Mouse (Mus musculus) mouse trophoblast stem cell (cell line): Measurements from ENCODE around the gene Rbfox3.

Experiments used
- in situ Hi-C, 2 experiments: fragments of 300-500 bp; cut with MseI, MboI; formaldehyde crosslinking; loops; 2 replicates in 1 of 2; 3 replicates in 1 of 2; pipeline ENCODE4 v1.15.1; 2025

The Rbfox3 gene

DNA sequence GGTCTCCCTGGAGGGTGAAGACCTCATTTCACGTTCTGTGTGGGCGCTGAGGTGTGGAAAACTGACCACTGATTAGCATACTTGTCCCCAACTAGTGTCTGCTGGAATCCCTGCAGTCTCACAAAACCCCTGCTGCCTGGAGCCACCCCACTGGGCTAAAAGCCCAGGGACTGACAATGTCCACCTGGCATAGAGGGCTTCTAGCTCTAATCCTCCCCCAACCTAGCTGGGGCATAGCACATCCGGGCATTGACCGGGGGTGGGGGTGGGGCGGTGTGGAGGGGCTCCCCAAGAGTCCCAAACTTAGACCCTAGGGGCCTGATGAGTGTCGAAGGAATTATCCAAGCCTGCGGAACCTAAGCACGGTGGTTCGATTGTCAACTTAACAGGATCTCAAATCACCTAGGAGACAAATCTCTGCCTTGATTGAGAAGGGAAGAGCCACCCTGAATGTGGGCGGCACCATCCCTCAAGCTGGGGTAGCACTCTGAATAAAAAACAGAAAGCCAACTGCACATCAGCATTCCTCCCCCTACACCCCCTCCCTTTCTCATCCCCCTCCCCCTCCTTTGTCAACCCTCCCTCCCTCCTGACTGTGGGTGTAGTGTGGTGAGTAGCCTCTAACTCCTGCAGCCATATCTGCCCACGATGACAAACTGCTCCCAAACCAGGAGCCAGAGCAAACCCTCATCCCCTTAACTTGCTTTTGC lies 29.5 kb downstream of the Rbfox3 start:
- in situ Hi-C loops = no loop called here

GRCm38 (mm10) chr11:118879466-118880150 lies 31.8 kb downstream of the Rbfox3 start:
- in situ Hi-C loops = no loop called here

GRCm38 (mm10) chr11:118878605-118879245 lies 32.7 kb downstream of the Rbfox3 start:
- in situ Hi-C loops = no loop called here

DNA sequence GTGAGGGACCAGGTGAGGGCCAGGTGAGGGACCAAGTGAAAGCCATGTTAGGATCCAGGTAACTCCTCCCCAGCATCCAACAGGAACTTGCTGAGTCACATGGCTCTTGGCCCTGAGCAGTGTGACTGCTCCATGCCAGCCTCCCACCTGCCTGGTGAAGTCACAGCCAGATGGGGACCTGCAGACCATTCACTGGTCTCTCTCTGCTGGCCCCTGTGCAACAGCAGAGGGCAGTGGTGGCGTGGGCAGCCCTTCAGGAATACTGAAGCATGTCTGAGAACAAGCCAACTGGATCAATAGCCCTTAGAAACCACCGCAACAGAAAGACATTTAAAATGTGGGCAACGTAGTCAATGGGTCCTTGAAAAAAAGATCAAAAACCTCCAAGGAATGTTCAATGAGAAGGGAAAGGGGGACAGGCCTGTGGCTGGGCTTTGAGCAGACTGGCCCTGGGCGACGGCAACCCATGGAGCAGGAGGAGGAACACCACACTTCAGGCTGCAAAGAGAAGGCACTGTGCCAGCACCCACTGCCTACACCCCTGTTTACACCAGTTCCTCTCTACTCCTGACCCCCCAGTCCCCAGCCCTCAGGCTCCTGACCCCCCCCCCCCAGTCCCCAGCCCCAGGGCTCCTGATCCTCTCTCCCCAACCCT lies 36.0 kb downstream of the Rbfox3 start:
- in situ Hi-C loops = no loop called here

DNA sequence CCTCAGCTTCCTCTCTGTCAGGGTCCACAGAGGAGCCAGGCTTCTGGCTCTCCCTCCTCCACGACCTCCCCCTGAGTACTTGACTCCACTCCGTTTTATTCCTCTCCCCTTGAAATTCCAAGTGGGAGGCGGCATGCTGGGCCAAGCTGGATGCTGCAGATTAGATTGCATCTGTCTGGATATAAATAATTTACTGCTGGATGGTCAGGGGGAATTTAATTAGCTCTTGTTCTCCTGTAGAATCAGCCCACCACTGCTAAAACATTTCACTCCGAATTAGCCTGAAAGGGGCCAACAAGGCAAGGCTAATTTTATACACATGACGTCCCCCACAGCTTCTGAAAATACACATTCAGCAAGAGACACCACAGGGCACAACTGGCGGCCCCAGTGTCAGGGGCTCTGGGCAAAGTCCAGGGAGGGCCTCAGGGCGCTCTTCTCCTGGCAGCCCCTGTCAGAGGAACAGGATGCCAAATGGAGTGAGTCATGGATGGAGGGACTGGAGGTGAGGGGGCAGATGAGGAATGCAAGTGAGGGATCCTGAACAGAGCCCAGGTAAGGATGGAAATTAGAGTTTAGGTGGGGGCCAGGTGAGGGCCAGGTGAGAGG lies 36.8 kb downstream of the Rbfox3 start:
- in situ Hi-C loops = no loop called here

- in situ Hi-C loops = no loop called here
Observed at GRCm38 (mm10) chr11:118874022-118874421, 37.4 kb downstream of the Rbfox3 start.

DNA sequence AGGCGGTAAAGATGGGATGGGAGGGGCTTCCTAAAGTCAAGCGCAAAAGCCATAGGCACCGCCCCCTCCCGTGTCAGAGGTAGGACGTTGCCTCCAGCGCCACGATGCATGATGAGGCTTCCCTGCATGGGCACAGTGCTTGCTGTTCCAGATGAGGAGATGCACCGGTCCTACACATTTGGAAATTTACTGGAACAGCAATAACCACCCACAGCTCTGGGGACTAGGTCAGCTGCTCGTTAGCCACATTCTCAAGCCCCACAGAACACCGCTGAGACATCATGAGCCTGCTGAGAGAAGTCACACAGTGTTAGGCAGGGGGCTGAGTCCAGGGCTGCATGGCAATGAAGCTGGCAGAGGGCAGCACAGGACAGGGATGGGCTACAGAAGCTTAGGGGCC lies 39.9 kb downstream of the Rbfox3 start:
- in situ Hi-C loops = no loop called here

DNA sequence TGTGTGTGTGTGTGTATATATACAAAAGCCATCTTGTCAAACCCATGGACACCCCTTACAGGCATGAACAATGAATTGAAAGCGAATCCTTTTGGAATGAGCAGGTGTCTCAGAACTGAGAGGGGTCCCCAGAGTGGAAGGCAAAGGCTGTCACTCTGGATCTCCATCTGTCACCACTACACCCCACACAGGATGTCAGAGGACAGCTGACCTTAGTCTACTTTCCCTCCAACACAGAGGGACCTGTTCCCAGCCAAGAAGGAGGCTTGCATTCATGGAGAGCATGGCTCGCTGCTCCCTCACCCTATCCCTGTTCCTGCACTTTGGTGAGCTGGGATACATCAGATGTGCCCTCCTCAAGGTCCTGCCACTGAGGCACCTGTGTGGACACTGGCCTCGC lies 48.0 kb downstream of the Rbfox3 start:
- in situ Hi-C loops = no loop called here

DNA sequence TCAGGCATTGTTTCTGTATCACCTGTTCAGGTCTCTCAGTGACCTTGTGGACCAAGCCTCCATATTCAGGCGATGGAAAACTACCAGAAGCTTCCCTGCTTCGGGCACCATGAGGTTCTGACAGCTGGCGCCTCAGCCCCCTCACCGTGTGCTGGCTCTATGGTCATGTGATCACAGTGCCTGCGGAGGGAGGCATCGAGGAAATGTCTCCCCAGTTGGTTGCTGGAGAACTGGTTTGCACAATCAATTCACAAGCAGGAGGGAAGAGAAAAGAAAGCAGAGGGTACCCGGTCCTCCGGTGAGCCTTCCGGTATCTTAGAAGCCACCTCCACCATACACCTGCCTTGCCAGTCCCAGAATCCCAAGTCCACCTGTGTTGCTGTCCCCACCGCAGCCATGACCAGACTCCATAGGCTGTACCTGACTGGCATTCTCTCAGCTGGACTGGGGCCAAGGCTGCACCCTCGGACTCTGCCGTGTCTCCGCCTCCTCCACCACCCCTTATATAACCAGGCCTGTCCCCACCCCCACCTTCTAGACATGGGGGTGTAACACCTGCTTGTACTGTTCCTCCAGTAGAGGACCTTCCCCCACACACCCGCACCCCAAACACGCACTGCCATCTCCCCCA lies 49.5 kb downstream of the Rbfox3 start:
- in situ Hi-C loops = no loop called here

- in situ Hi-C loops = no loop called here
Observed at GRCm38 (mm10) chr11:118861246-118861645, 50.2 kb downstream of the Rbfox3 start.

- in situ Hi-C loops = no loop called here
Observed at GRCm38 (mm10) chr11:118860812-118861211, 50.6 kb downstream of the Rbfox3 start.

- in situ Hi-C loops = no loop called here
Observed at GRCm38 (mm10) chr11:118859839-118860238, 51.6 kb downstream of the Rbfox3 start.

DNA sequence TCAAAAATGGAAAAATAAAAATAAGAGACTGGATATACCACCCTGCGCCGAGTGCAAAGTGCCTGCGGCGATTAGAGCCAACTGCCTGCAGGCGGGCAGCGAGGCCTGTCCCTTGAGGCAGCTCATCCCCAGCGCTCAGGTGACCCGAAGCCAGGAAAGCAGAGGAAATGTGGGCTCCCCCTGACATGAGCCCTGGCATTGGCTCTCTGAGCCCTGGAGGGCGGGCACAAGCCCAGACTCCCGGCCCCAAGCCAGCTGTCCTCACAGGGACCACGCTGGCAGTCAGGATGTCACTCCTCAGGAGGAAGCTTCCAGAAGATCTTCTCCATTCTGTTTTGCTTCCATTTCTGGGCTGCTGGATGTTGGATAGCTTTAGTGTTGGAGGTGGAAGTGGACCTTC lies 53.1 kb downstream of the Rbfox3 start:
- in situ Hi-C loops = no loop called here

DNA sequence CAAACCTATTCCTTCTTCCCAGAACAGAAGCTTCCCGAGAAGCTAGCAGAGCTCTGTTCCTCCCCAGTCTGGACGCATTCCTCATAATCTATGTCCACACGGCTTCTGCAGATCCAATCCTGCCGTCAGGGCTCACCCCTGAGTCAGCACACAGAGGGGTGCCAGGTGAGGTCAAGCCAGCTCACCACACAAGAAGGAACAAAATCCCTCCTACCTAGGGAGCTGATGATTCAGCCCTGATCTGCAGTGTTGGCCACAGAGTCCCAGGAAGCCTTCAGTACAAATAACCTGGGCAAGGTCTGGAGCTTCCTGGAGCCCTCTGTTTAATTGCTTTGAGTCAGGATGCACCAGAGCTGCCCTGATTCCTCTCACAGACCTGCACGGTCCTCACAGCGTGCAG lies 60.0 kb downstream of the Rbfox3 start:
- in situ Hi-C loops = no loop called here

DNA sequence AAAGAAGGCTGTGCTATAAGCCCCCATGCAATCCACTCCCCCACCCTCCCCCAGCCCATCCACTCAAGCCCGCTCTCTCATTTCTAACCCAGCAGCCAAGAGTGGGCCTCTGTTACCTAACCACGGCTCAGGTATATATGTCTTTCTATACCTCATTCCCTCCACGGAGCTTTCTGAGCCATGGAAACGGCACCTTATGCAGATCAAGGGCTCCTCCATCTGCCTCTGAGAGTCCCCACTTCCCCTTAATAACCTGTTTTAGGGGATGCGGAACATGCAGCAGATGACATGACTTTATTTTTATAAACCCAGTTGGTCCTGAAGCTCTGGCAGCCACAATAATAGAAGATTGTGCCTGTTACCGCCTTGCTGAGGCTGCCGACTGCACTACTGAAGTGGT lies 63.4 kb downstream of the Rbfox3 start:
- in situ Hi-C loops = no loop called here

GRCm38 (mm10) chr11:118840992-118841391 lies 70.4 kb downstream of the Rbfox3 start:
- in situ Hi-C loops = no loop called here

- in situ Hi-C loops = no loop called here
Observed at GRCm38 (mm10) chr11:118838167-118838566, 73.2 kb downstream of the Rbfox3 start.

GRCm38 (mm10) chr11:118836889-118837288 lies 74.5 kb downstream of the Rbfox3 start:
- in situ Hi-C loops = no loop called here

GRCm38 (mm10) chr11:118832793-118833481 lies 78.5 kb downstream of the Rbfox3 start:
- in situ Hi-C loops = no loop called here

GRCm38 (mm10) chr11:118831730-118832129 lies 79.7 kb downstream of the Rbfox3 start:
- in situ Hi-C loops = no loop called here
